Mouse (Mus musculus) ovary, adult 18-20 months (tissue): ENCODE results near the gene Hcls1.

ENCODE experiments used
- DNase-seq: peaks from one replicate; pipeline ENCODE4 v3.0.0; 2022; ENCODE audit warnings: low spot score, mixed read lengths

The Hcls1 gene

DNA sequence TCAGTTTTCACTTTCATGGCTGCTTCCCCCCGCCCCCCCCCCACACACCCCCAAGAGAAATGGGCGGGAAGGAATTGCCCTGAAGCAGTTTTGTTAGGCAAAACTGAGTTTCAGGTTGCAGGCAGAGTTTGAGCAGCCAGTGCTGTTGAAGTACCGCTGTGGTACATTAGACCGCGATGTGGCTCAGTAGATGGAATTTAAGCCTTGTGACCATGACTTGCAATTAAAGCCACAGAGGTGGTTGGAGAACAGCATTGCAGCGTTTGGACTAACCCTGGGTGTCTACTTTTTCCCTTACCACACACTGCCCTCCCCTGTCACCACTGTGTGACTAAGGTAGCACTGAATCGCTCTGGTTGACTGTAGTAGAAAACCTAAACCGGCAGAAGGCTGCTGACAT is 54.7 kb downstream of the Hcls1 start:
- no peak for DNase-seq

- DNase-seq, result no peak
Observed at GRCm38 (mm10) chr16:36989999-36990625, 55.3 kb downstream of the Hcls1 start, which contains the start of gene Fbxo40. Gene Fbxo40, minus strand, starts transcription at chr16:36990467.

DNA sequence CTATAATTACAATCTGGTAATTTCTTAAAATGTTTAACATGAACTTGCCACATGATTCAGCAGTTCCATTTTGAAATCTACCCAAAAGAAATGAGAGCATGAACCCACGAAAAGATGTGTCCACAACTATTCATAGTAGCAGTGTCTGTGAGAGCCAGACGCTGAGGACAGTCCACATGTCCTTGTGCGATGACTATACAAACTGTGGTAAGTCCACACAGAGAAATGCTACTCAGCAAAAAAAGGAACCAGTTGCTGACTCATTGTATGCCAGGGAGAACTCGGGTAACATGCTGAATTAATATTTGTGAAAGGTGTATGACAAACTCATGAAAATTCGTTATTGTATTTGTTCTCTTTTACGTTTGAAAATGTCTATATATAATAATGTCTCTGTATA is 62.9 kb downstream of the Hcls1 start:
- no peak for DNase-seq

DNA sequence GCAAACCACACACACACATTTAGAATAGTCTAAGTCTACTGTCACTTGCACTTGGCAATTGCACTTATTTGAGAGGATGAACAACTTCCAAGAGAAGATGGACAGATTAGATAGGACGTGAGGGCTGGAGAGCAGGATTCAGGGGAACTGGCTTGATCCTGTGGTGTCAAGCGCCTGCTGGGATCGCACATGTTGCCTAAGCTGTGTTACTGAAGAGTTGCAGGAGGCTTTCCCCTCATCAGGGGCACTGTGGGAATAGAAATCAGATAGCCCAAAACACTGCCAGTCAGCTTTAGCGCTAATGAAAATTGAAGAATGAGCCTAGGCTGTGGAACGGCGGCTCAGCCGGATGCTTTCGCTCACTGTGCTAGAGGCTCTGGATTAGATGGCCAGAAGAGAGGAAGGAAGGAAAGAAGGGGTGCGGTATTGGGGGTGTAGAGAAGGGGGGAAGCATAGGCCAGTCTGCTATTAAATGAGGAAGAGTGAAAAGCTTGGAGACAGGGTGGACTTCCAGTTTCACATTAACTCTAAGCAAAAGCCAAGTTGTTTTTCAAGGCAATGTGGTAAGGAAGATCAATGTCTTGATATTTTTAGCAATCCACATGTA is 64.7 kb downstream of the Hcls1 start:
- no peak for DNase-seq

- DNase-seq, result no peak
Observed at GRCm38 (mm10) chr16:37009262-37009661, 74.5 kb downstream of the Hcls1 start.

GRCm38 (mm10) chr16:37010370-37010769 is 75.6 kb downstream of the Hcls1 start:
- DNase-seq, result no peak

- DNase-seq, result peak; percentile 86
Observed at GRCm38 (mm10) chr16:37011061-37011921, 76.5 kb downstream of the Hcls1 start, which contains the start of gene Polq. Gene Polq, plus strand, starts transcription at chr16:37011786.

GRCm38 (mm10) chr16:37011922-37012289 is 77.1 kb downstream of the Hcls1 start:
- DNase-seq, result no peak

DNA sequence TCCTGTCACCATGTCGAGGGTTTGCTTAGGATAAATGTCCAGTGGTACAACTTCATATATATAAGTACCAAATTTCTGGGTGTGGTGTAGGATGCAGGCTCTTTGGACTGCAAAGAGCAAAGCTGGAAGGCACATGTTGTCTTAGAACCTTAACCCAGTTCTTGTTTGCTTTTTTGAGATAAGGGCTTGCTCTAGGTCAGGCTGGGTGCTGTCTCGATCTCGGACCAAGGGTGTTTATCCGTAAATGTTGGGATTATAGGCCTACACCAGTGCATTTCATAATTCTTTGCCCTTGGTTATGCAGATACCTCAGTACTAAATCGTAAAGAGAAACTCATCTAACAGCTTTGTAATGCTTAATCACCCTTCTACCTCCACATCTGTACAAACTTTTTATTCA is 77.6 kb downstream of the Hcls1 start:
- no peak for DNase-seq
